Mouse (Mus musculus) olfactory bulb, adult 2 months (tissue): ENCODE results near the gene Zbtb24. TPM values are rescaled to one million over a fixed set of nuclear protein-coding genes. Genes with fewer than 3 reads are reported as not detected.
A peak's percentile ranks its signal among the peaks of the same experiment; 100 is the strongest.
"Not testable (repeated sequence)": the region's sequence is repeated elsewhere in the genome, so short reads cannot be mapped to it uniquely, and the experiment has no call there.

Experiments used
- H3K27ac ChIP-seq: fragments of 200-500 bp; 2 replicates; pipeline ENCODE4 v1.5.1; 2012; ENCODE audit warnings: low read depth, low read length; ENCODE audit not compliant: insufficient read depth
- H3K4me1 ChIP-seq: fragments of 200-500 bp; 2 replicates; pipeline ENCODE4 v1.6.1; 2012; ENCODE audit warnings: low read length; ENCODE audit not compliant: control insufficient read depth, insufficient read depth
- H3K4me3 ChIP-seq: fragments of 200-500 bp; 2 replicates; pipeline ENCODE4 v1.5.1; 2012; ENCODE audit warnings: mild to moderate bottlenecking, low read depth, low read length, moderate library complexity; ENCODE audit not compliant: insufficient read depth
- CTCF ChIP-seq: fragments of 200-500 bp; IDR thresholded peaks from 2 replicates; pipeline ENCODE4 v1.5.1; 2012; ENCODE audit warnings: low read depth, mild to moderate bottlenecking, low read length, moderate library complexity; ENCODE audit not compliant: insufficient read depth
- POLR2A ChIP-seq: fragments of 200-500 bp; IDR thresholded peaks from 2 replicates; pipeline ENCODE4 v1.6.1; 2012; ENCODE audit warnings: mild to moderate bottlenecking, low read depth, low read length, moderate library complexity; ENCODE audit not compliant: insufficient read depth
- WGBS: fragments of 180-500 bp; shearing (Covaris S2); methylation state at CpG from one replicate; pipeline ENCODE4 v1.1.7; 2018; 5-methylcytosine and 5-hydroxymethylcytosine counted together
- polyA plus RNA-seq: library from polyadenylated mRNA; stranded (reverse); fragments of >200 nt; gene quantifications from 2 replicates; pipeline ENCODE4 v1.2.4, GENCODE M21; 2012; ENCODE audit warnings: low replicate concordance; ENCODE audit not compliant: missing spikeins, insufficient read depth, insufficient read length

Gene Zbtb24
- polyA plus RNA-seq = not detected in 2 replicates

GRCm38 (mm10) chr10:41450137-41450670 is at the start of gene Zbtb24:
TSS of gene Zbtb24 (plus strand) at chr10:41450383.
- under 1% methylated on average over 49 of the region's 49 CpGs for WGBS
- Histone ChIP-seq H3K4me3 (peak within 1 kb of the TSS; percentile 79), H3K4me1 (peaks cover 14% of the 10 kb centered on the region), H3K27ac (peak within 1 kb of the TSS; percentile 18; the same call in 1 of the 2 replicates)
- TF ChIP-seq CTCF = no peak
- peak; percentile 84 for TF ChIP-seq POLR2A

GRCm38 (mm10) chr10:41401097-41401496 is 49.1 kb upstream of the Zbtb24 start:
- 81% methylated on average over 3 of the region's 3 CpGs for WGBS
- TF ChIP-seq POLR2A (no peak), CTCF (no peak)
- no peak overlapping the region for H3K4me3 ChIP-seq
- no peaks in the 10 kb centered on the region for H3K4me1 ChIP-seq
- H3K27ac ChIP-seq = no peak overlapping the region

- no peaks in the 10 kb centered on the region for H3K4me1 ChIP-seq
- H3K27ac ChIP-seq = no peak overlapping the region
- WGBS = 75% methylated on average over 2 of the region's 2 CpGs
- no peak for TF ChIP-seq CTCF
- no peak for TF ChIP-seq POLR2A
- H3K4me3 ChIP-seq = no peak overlapping the region
These were observed 46.8 kb upstream of the Zbtb24 start for GRCm38 (mm10) chr10:41403364-41403763.

GRCm38 (mm10) chr10:41403893-41404612 is 46.1 kb upstream of the Zbtb24 start:
- no peak overlapping the region for H3K4me3 ChIP-seq
- H3K27ac ChIP-seq = no peak overlapping the region
- no peaks in the 10 kb centered on the region for H3K4me1 ChIP-seq
- 19% methylated on average over 3 of the region's 3 CpGs for WGBS
- TF ChIP-seq CTCF (no peak), POLR2A (no peak)

- H3K4me1 ChIP-seq, H3K4me3 ChIP-seq, H3K27ac ChIP-seq: not testable (repeated sequence)
- WGBS = 96% methylated on average over 4 of the region's 4 CpGs
These were observed 40.0 kb upstream of the Zbtb24 start for GRCm38 (mm10) chr10:41410176-41410575.

GRCm38 (mm10) chr10:41410821-41411220 is 39.4 kb upstream of the Zbtb24 start:
- H3K4me1 ChIP-seq, H3K4me3 ChIP-seq, H3K27ac ChIP-seq: not testable (repeated sequence)
- 97% methylated on average over 1 of the region's 1 CpGs for whole genome bisulfite sequencing

GRCm38 (mm10) chr10:41413471-41413870 is 36.7 kb upstream of the Zbtb24 start:
- not testable (repeated sequence) for H3K27ac ChIP-seq, H3K4me3 ChIP-seq, H3K4me1 ChIP-seq
- WGBS = 89% methylated on average over 1 of the region's 1 CpGs

- not testable (repeated sequence) for H3K27ac ChIP-seq, H3K4me1 ChIP-seq, H3K4me3 ChIP-seq
- 98% methylated on average over 2 of the region's 2 CpGs for WGBS
These were observed 34.8 kb upstream of the Zbtb24 start for GRCm38 (mm10) chr10:41415368-41415767.

GRCm38 (mm10) chr10:41420496-41421200 is 29.5 kb upstream of the Zbtb24 start:
- TF ChIP-seq POLR2A = no peak
- no peak for TF ChIP-seq CTCF
- WGBS = 80% methylated on average over 9 of the region's 9 CpGs
- H3K4me3 ChIP-seq = no peak overlapping the region
- H3K27ac ChIP-seq = no peak overlapping the region
- H3K4me1 ChIP-seq = no peaks in the 10 kb centered on the region

- TF ChIP-seq POLR2A (no peak), CTCF (no peak)
- Histone ChIP-seq H3K4me1 (no peaks in the 10 kb centered on the region), H3K27ac (no peak overlapping the region), H3K4me3 (no peak overlapping the region)
- WGBS = 81% methylated on average over 2 of the region's 2 CpGs
These were observed 26.5 kb upstream of the Zbtb24 start for GRCm38 (mm10) chr10:41423681-41424080.
